Mouse (Mus musculus): ENCODE results near the gene Rnasel.

GRCm38 (mm10) chr1:153708626-153709025 lies 40.6 kb upstream of the Rnasel start:
- TF ChIP-seq HCFC1 (IDR thresholded peaks at IDR 0.05; ENCODE audit: borderline replicate concordance, insufficient read depth, low read length) = no peak
- no peak for TF ChIP-seq MAFK (IDR thresholded peaks at IDR 0.05; ENCODE audit: insufficient read depth, low read depth, low read length)
- no peak for TF ChIP-seq ZNF384 (IDR thresholded peaks at IDR 0.05; ENCODE audit: low read depth, low read length)
- TF ChIP-seq ZC3H11A (IDR thresholded peaks at IDR 0.05; ENCODE audit: borderline replicate concordance, low read depth, low read length) = no peak
- TF ChIP-seq CHD2 (IDR thresholded peaks at IDR 0.05; ENCODE audit: low read depth, low read length) = no peak
